Mouse (Mus musculus): Measurements from ENCODE around the gene Prkd2. TPM values are rescaled to one million over a fixed set of nuclear protein-coding genes. Genes with fewer than 3 reads are reported as not detected.

Prkd2 gene
- polyA plus RNA-seq, 1 experiment from 2014 or later, result 12.8 TPM

- no peaks in the 10 kb centered on the region for H3K36me3 ChIP-seq (ENCODE audit: insufficient read depth, low read length)
- H3K27ac ChIP-seq, result peak overlapping the region; percentile 85
- peak overlapping the region; percentile 16 for H3K4me3 ChIP-seq (replicated peaks; ENCODE audit: low read depth, low read length)
- 3% methylated on average over 17 of the region's 17 CpGs for WGBS
- no peaks in the 10 kb centered on the region for H3K9me3 ChIP-seq (replicated peaks; ENCODE audit: low read length)
- no peaks in the 10 kb centered on the region for H3K27me3 ChIP-seq (ENCODE audit: insufficient read depth, low read length)
- 0 out of 2 replicates have a peak, but pooled peaks cover 5% of the 10 kb centered on the region for H3K4me1 ChIP-seq (replicated peaks; ENCODE audit: insufficient read depth, low read length)
- TF ChIP-seq CTCF (IDR thresholded peaks at IDR 0.05; ENCODE audit: low read depth), result peak; percentile 93
- ATAC-seq (replicated peaks; ENCODE audit: low FRiP score, low read depth) (no peak), DNase-seq (ENCODE audit: low spot score) (peak; percentile 91)
- H3K9ac ChIP-seq (ENCODE audit: low read depth, low read length), result no peak overlapping the region; the same call in 1 of the 2 replicates
- peak overlapping the region; percentile 47 for H3K4me2 ChIP-seq (ENCODE audit: low read length)
Observed at GRCm38 (mm10) chr7:16874190-16874589, 31.5 kb downstream of the Prkd2 start.

- ATAC-seq (replicated peaks; ENCODE audit: low FRiP score, low read depth) (peak; percentile 98), DNase-seq (ENCODE audit: low spot score) (peak; percentile 100)
- WGBS, result under 1% methylated on average over 33 of the region's 33 CpGs
Observed at GRCm38 (mm10) chr7:16874756-16875309, 32.1 kb downstream of the Prkd2 start.

GRCm38 (mm10) chr7:16875310-16875325 is 32.4 kb downstream of the Prkd2 start, which contains the start of gene Dact3:
Gene Dact3 (plus strand): TSS chr7:16875317.
- no peak for TF ChIP-seq CTCF (IDR thresholded peaks at IDR 0.05; ENCODE audit: low read depth)
- H3K4me2 ChIP-seq (ENCODE audit: low read length), result peak within 1 kb of the TSS; percentile 83
- ATAC-seq (replicated peaks; ENCODE audit: low FRiP score, low read depth) (no peak), DNase-seq (ENCODE audit: low spot score) (no peak)
- WGBS, result 0% methylated on average over 1 of the region's 1 CpGs
- peak within 1 kb of the TSS; percentile 72 for H3K9ac ChIP-seq (ENCODE audit: low read depth, low read length)
- peak within 1 kb of the TSS; percentile 64 for H3K4me3 ChIP-seq (replicated peaks; ENCODE audit: low read depth, low read length)
- peak within 1 kb of the TSS; percentile 85 for H3K27ac ChIP-seq
- H3K4me1 ChIP-seq (replicated peaks; ENCODE audit: insufficient read depth, low read length), result peaks cover 6% of the 10 kb centered on the region
- H3K27me3 ChIP-seq (ENCODE audit: insufficient read depth, low read length), result no peaks in the 10 kb centered on the region
- no peaks in the 10 kb centered on the region for H3K36me3 ChIP-seq (ENCODE audit: insufficient read depth, low read length)
- no peaks in the 10 kb centered on the region for H3K9me3 ChIP-seq (replicated peaks; ENCODE audit: low read length)

More at GRCm38 (mm10) chr7:16874756-16875309, 32.1 kb downstream of the Prkd2 start:
- peak overlapping the region; percentile 85 for H3K27ac ChIP-seq
- peak overlapping the region; percentile 64 for H3K4me3 ChIP-seq (replicated peaks; ENCODE audit: low read depth, low read length)
- TF ChIP-seq CTCF (IDR thresholded peaks at IDR 0.05; ENCODE audit: low read depth), result peak; percentile 70
- peak overlapping the region; percentile 72; the same call in 1 of the 2 replicates for H3K9ac ChIP-seq (ENCODE audit: low read depth, low read length)
- H3K36me3 ChIP-seq (ENCODE audit: insufficient read depth, low read length), result no peaks in the 10 kb centered on the region
- no peaks in the 10 kb centered on the region for H3K27me3 ChIP-seq (ENCODE audit: insufficient read depth, low read length)
- H3K4me2 ChIP-seq (ENCODE audit: low read length), result peak overlapping the region; percentile 83
- no peaks in the 10 kb centered on the region for H3K9me3 ChIP-seq (replicated peaks; ENCODE audit: low read length)
- H3K4me1 ChIP-seq (replicated peaks; ENCODE audit: insufficient read depth, low read length), result 0 out of 2 replicates have a peak, but pooled peaks cover 5% of the 10 kb centered on the region

GRCm38 (mm10) chr7:16875326-16875725 is 32.6 kb downstream of the Prkd2 start:
- no peak for ATAC-seq (replicated peaks; ENCODE audit: low FRiP score, low read depth)
- no peaks in the 10 kb centered on the region for H3K27me3 ChIP-seq (ENCODE audit: insufficient read depth, low read length)
- H3K4me3 ChIP-seq (replicated peaks; ENCODE audit: low read depth, low read length), result peak overlapping the region; percentile 64
- no peaks in the 10 kb centered on the region for H3K9me3 ChIP-seq (replicated peaks; ENCODE audit: low read length)
- no peak for TF ChIP-seq CTCF (IDR thresholded peaks at IDR 0.05; ENCODE audit: low read depth)
- peak overlapping the region; percentile 83 for H3K4me2 ChIP-seq (ENCODE audit: low read length)
- whole genome bisulfite sequencing, result under 1% methylated on average over 29 of the region's 42 CpGs
- peak overlapping the region; percentile 60 for H3K27ac ChIP-seq
- H3K4me1 ChIP-seq (replicated peaks; ENCODE audit: insufficient read depth, low read length), result peaks cover 8% of the 10 kb centered on the region
- no peak for DNase-seq (ENCODE audit: low spot score)
- no peaks in the 10 kb centered on the region for H3K36me3 ChIP-seq (ENCODE audit: insufficient read depth, low read length)
- peak overlapping the region; percentile 72 for H3K9ac ChIP-seq (ENCODE audit: low read depth, low read length)

- H3K27ac ChIP-seq, result 0 out of 2 replicates have a peak overlapping the region, but pooled peaks have one; percentile 36
- H3K4me1 ChIP-seq (replicated peaks; ENCODE audit: insufficient read depth, low read length), result peaks cover 11% of the 10 kb centered on the region
- ATAC-seq (replicated peaks; ENCODE audit: low FRiP score, low read depth) (no peak), DNase-seq (ENCODE audit: low spot score) (no peak)
- no peaks in the 10 kb centered on the region for H3K36me3 ChIP-seq (ENCODE audit: insufficient read depth, low read length)
- 5% methylated on average over 11 of the region's 11 CpGs for WGBS
- peak overlapping the region; percentile 83 for H3K4me2 ChIP-seq (ENCODE audit: low read length)
- no peaks in the 10 kb centered on the region for H3K27me3 ChIP-seq (ENCODE audit: insufficient read depth, low read length)
- peak overlapping the region; percentile 72 for H3K9ac ChIP-seq (ENCODE audit: low read depth, low read length)
- TF ChIP-seq CTCF (IDR thresholded peaks at IDR 0.05; ENCODE audit: low read depth), result no peak
- H3K9me3 ChIP-seq (replicated peaks; ENCODE audit: low read length), result no peaks in the 10 kb centered on the region
- peak overlapping the region; percentile 64 for H3K4me3 ChIP-seq (replicated peaks; ENCODE audit: low read depth, low read length)
Observed at GRCm38 (mm10) chr7:16876006-16876405, 33.3 kb downstream of the Prkd2 start.

GRCm38 (mm10) chr7:16876608-16877007 is 33.9 kb downstream of the Prkd2 start:
- peak; percentile 51 for DNase-seq (ENCODE audit: low spot score)
- Histone ChIP-seq H3K9ac (ENCODE audit: low read depth, low read length) (peak overlapping the region; percentile 72; the same call in 1 of the 2 replicates), H3K4me1 (replicated peaks; ENCODE audit: insufficient read depth, low read length) (peaks cover 11% of the 10 kb centered on the region), H3K36me3 (ENCODE audit: insufficient read depth, low read length) (no peaks in the 10 kb centered on the region), H3K4me3 (replicated peaks; ENCODE audit: low read depth, low read length) (peak overlapping the region; percentile 64), H3K4me2 (ENCODE audit: low read length) (peak overlapping the region; percentile 83), H3K27me3 (ENCODE audit: insufficient read depth, low read length) (no peaks in the 10 kb centered on the region), H3K27ac (peak overlapping the region; percentile 42; the same call in 1 of the 2 replicates), H3K9me3 (replicated peaks; ENCODE audit: low read length) (no peaks in the 10 kb centered on the region)
- 10% methylated on average over 13 of the region's 13 CpGs for whole genome bisulfite sequencing
- TF ChIP-seq CTCF (IDR thresholded peaks at IDR 0.05; ENCODE audit: low read depth), result no peak
- ATAC-seq (replicated peaks; ENCODE audit: low FRiP score, low read depth), result no peak

GRCm38 (mm10) chr7:16877717-16878116 is 35.0 kb downstream of the Prkd2 start:
- DNase-seq (ENCODE audit: low spot score) (no peak), ATAC-seq (replicated peaks; ENCODE audit: low FRiP score, low read depth) (no peak)
- peaks cover 11% of the 10 kb centered on the region for H3K4me1 ChIP-seq (replicated peaks; ENCODE audit: insufficient read depth, low read length)
- no peaks in the 10 kb centered on the region for H3K27me3 ChIP-seq (ENCODE audit: insufficient read depth, low read length)
- H3K27ac ChIP-seq, result no peak overlapping the region
- H3K4me3 ChIP-seq (replicated peaks; ENCODE audit: low read depth, low read length), result no peak overlapping the region
- H3K9ac ChIP-seq (ENCODE audit: low read depth, low read length), result no peak overlapping the region
- TF ChIP-seq CTCF (IDR thresholded peaks at IDR 0.05; ENCODE audit: low read depth), result peak; percentile 1; the same call in 1 of the 2 replicates
- H3K9me3 ChIP-seq (replicated peaks; ENCODE audit: low read length), result no peaks in the 10 kb centered on the region
- no peaks in the 10 kb centered on the region for H3K36me3 ChIP-seq (ENCODE audit: insufficient read depth, low read length)
- H3K4me2 ChIP-seq (ENCODE audit: low read length), result no peak overlapping the region
- WGBS, result 77% methylated on average over 3 of the region's 3 CpGs

Measured in kidney, postnatal 0 days (tissue).